Mouse (Mus musculus) liver, embryonic 14.5 days (tissue): ENCODE results near the gene Egfr. TPM values are rescaled to one million over a fixed set of nuclear protein-coding genes. Genes with fewer than 3 reads are reported as not detected.

Experiments used
- ATAC-seq: fragments of 200-750 bp; cut with Nextera tagmentation; 2 replicates; pipeline ENCODE4 v1.8.0; 2017; ENCODE audit warnings: moderate number of reproducible peaks, mild to moderate bottlenecking, moderate library complexity; ENCODE audit not compliant: insufficient read depth
- DNase-seq, 3 experiments: peaks; one replicate each; pipeline ENCODE4 v3.0.0-alpha.2; 2012 to 2013; ENCODE audit warnings: low read depth in 3 of 3, low spot score in 3 of 3
- H3K27ac ChIP-seq: fragments of 300-500 bp; sonication (generic); 2 replicates; pipeline ENCODE4 v1.5.1; 2014; ENCODE audit warnings: moderate library complexity, mild to moderate bottlenecking, control low read depth, inconsistent platforms
- H3K27me3 ChIP-seq: fragments of 300-500 bp; sonication (generic); 2 replicates; pipeline ENCODE4 v1.6.1; 2014; ENCODE audit warnings: mild to moderate bottlenecking, low read length, moderate library complexity; ENCODE audit not compliant: control insufficient read depth, insufficient read depth
- H3K36me3 ChIP-seq: fragments of 300-500 bp; sonication (generic); replicated peaks from 2 replicates; pipeline ENCODE4 v1.6.1; 2014; ENCODE audit warnings: low read depth; ENCODE audit not compliant: control insufficient read depth, insufficient read depth
- H3K4me1 ChIP-seq, 2 experiments: fragments of 200-500 bp in 1 of 2; fragments of 300-500 bp in 1 of 2; sonication (generic) in 1 of 2; replicated peaks; 2 replicates each; pipeline ENCODE4 v1.6.1; 2012 to 2014; ENCODE audit warnings: antibody characterized with exemption in 1 of 2, inconsistent platforms in 1 of 2, low read length in 1 of 2; ENCODE audit not compliant: control insufficient read depth in 2 of 2, insufficient read depth in 2 of 2
- H3K4me2 ChIP-seq: fragments of 300-500 bp; sonication (generic); 2 replicates; pipeline ENCODE4 v1.6.1; 2014; ENCODE audit warnings: low read depth, mild to moderate bottlenecking, control low read depth, moderate library complexity
- H3K4me3 ChIP-seq, 2 experiments: fragments of 200-500 bp in 1 of 2; fragments of 300-500 bp in 1 of 2; sonication (generic) in 1 of 2; 2 replicates each; pipeline ENCODE4 v1.5.1; 2012 to 2014; ENCODE audit warnings: low read depth in 2 of 2, low read length in 2 of 2, mild to moderate bottlenecking in 2 of 2, control low read depth in 1 of 2, inconsistent platforms in 1 of 2, moderate library complexity in 1 of 2; ENCODE audit not compliant: insufficient read depth in 1 of 2
- H3K9ac ChIP-seq: fragments of 300-500 bp; sonication (generic); replicated peaks from 2 replicates; pipeline ENCODE4 v1.6.1; 2014; ENCODE audit warnings: mild to moderate bottlenecking, control low read depth, moderate library complexity
- H3K9me3 ChIP-seq: fragments of 300-500 bp; sonication (generic); 2 replicates; pipeline ENCODE4 v1.6.1; 2016; ENCODE audit warnings: low read length, mixed read lengths; ENCODE audit not compliant: control insufficient read depth
- CTCF ChIP-seq: IDR thresholded peaks from 2 replicates; pipeline ENCODE4 v1.5.1; 2016; ENCODE audit warnings: antibody characterized with exemption, low read depth, control low read depth
- EP300 ChIP-seq: IDR thresholded peaks from 2 replicates; pipeline ENCODE4 v1.6.1; 2016; ENCODE audit warnings: antibody characterized with exemption, low read depth
- WGBS: fragments of 180-500 bp; shearing (Covaris S2); extraction: QIAGEN DNeasy Blood & Tissue Kit; methylation state at CpG from one replicate; pipeline ENCODE4 v1.1.7; 2014; ENCODE audit not compliant: insufficient replicate concordance; 5-methylcytosine and 5-hydroxymethylcytosine counted together
- polyA plus RNA-seq, 2 experiments: library from polyadenylated mRNA; depleted of rRNA in 1 of 2; stranded (reverse) in 1 of 2; unstranded in 1 of 2; fragments of >200 nt; fragmentation: Nextera tagmentation in 1 of 2; extraction: Ambion mirVana in 1 of 2; gene quantifications; 2 replicates each; pipeline versions ENCODE4 v1.2.1 to v1.2.3; 2012 to 2014

The Egfr gene
- polyA plus RNA-seq, 2 experiments: 0.46 to 0.53 TPM

DNA sequence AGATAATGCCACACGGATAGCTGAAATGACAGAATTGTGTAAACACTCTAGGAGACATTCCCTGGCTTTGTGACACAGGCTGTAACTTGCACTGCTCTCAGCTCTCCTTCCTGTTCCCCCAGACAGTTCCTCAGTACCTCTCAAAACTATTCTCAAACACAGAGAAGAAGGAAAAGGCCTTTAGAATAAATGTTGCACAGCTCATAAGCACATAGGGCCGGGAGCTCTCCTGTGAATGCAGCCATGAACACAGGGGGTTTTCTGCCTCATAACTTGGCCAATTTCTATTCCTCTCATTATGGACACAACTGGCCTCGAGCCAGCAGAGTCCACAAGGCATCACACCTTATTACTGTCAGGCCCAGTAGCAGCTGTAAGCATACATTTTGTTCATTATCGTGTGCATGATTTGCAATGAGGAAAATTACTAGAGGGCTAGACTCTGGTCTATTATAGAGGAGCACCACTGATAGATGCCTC is 190.0 kb downstream of the Egfr start:
- Histone ChIP-seq H3K27ac (no peak overlapping the region), H3K9ac (no peak overlapping the region), H3K27me3 (no peaks in the 10 kb centered on the region), H3K4me2 (no peak overlapping the region), H3K9me3 (no peaks in the 10 kb centered on the region), H3K36me3 (no peaks in the 10 kb centered on the region), H3K4me3 (no peak overlapping the region), H3K4me1 (no peaks in the 10 kb centered on the region)
- 53% methylated on average over 4 of the region's 4 CpGs for whole genome bisulfite sequencing
- no peak for DNase-seq
- TF ChIP-seq EP300: no peak
- TF ChIP-seq CTCF: no peak
- no peak for ATAC-seq

DNA sequence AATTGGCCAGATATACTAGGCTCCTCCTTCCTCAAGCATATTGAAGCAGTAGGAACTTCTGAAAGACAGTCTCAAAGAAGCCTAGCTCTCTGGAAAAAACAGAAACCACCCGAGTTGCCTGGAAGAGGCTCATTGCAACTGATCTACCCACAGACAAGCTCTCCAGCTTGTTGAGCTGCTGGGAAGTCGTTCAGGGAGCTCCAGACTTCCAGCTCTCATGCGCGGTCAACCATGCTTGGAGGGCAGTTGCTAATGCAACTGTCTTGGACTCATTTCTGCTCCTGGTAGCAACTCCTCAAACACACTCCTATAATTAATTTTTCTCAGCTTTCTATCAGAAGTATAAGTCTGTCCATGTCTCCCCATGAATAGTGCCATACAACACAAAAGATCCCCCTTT is 191.0 kb downstream of the Egfr start:
- ATAC-seq (no peak), DNase-seq (no peak)
- no peak overlapping the region for H3K4me2 ChIP-seq
- no peaks in the 10 kb centered on the region for H3K27me3 ChIP-seq
- WGBS: 65% methylated on average over 4 of the region's 4 CpGs
- H3K4me3 ChIP-seq: no peak overlapping the region
- H3K9me3 ChIP-seq: no peaks in the 10 kb centered on the region
- no peak overlapping the region for H3K9ac ChIP-seq
- no peak overlapping the region for H3K27ac ChIP-seq
- TF ChIP-seq EP300: no peak
- TF ChIP-seq CTCF: no peak
- H3K36me3 ChIP-seq: no peaks in the 10 kb centered on the region
- H3K4me1 ChIP-seq: no peaks in the 10 kb centered on the region

DNA sequence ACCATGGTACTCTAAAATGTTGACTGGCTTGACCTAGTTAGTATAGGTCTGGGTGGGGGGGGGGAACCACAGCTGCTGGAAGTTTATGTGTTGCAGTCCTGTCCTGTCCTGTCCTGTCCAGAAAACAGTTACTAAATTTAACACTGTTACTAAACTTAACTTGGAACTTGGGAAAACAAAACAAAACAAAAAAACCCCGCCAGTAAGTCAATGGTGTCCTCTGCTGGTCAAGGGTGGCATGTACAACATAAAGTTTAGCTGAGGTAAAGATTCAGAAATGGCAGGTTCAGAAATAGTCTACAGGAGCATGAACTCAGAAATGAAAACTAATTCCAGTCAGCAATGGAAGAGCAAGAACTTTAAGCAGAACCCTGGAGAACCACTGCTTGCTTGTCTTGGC is 196.8 kb downstream of the Egfr start:
- no peaks in the 10 kb centered on the region for H3K27me3 ChIP-seq
- DNase-seq (no peak), ATAC-seq (no peak)
- H3K4me3 ChIP-seq: no peak overlapping the region
- TF ChIP-seq CTCF (peak; percentile 67), EP300 (no peak)
- H3K9ac ChIP-seq: no peak overlapping the region
- H3K27ac ChIP-seq: no peak overlapping the region
- no peaks in the 10 kb centered on the region; the same call in 1 of the 2 replicates for H3K36me3 ChIP-seq
- H3K4me1 ChIP-seq: peaks cover 0 to 7% of the 10 kb centered on the region in 2 experiments
- no peaks in the 10 kb centered on the region for H3K9me3 ChIP-seq
- 0 out of 2 replicates have a peak overlapping the region, but pooled peaks have one; percentile 15 for H3K4me2 ChIP-seq
- WGBS: 23% methylated on average over 1 of the region's 1 CpGs

- Histone ChIP-seq H3K9ac (peak overlapping the region; percentile 66), H3K36me3 (no peaks in the 10 kb centered on the region; the same call in 1 of the 2 replicates), H3K4me2 (peak overlapping the region; percentile 68), H3K4me1 (peaks cover 0 to 8% of the 10 kb centered on the region in 2 experiments), H3K27ac (peak overlapping the region; percentile 68), H3K27me3 (no peaks in the 10 kb centered on the region), H3K4me3 (peak overlapping the region; percentile 85), H3K9me3 (no peaks in the 10 kb centered on the region)
- no peak for TF ChIP-seq EP300
- TF ChIP-seq CTCF: no peak
- WGBS: 26% methylated on average over 13 of the region's 13 CpGs
- DNase-seq (no peak), ATAC-seq (no peak; the same call in 1 of the 2 replicates)
Measured at GRCm38 (mm10) chr11:16950226-16950975, 198.4 kb downstream of the Egfr start.

- Histone ChIP-seq H3K9me3 (no peaks in the 10 kb centered on the region), H3K4me1 (peaks cover 3 to 11% of the 10 kb centered on the region in 2 experiments), H3K4me3 (peak within 1 kb of the TSS; percentile 85 to 93), H3K27ac (peak within 1 kb of the TSS; percentile 74), H3K4me2 (peak within 1 kb of the TSS; percentile 81), H3K9ac (peak within 1 kb of the TSS; percentile 97), H3K36me3 (no peaks in the 10 kb centered on the region; the same call in 1 of the 2 replicates), H3K27me3 (no peaks in the 10 kb centered on the region)
- WGBS: under 1% methylated on average over 38 of the region's 38 CpGs
- DNase-seq: peak; percentile 99 to 100 (median 99)
- TF ChIP-seq EP300 (no peak), CTCF (no peak)
- ATAC-seq: peak; percentile 99
Measured at GRCm38 (mm10) chr11:16950976-16951760, 199.2 kb downstream of the Egfr start, which contains the start of gene Fbxo48. Gene Fbxo48, plus strand, starts transcription at chr11:16951375.
